Mouse (Mus musculus) bone marrow, adult 2 months (tissue): ENCODE measurements around the gene BC016579. TPM values are rescaled to one million over a fixed set of nuclear protein-coding genes. Genes with fewer than 3 reads are reported as not detected.

Source experiments
- H3K27ac ChIP-seq: fragments of 200-500 bp; 2 replicates; pipeline ENCODE4 v1.5.1; 2012; ENCODE audit warnings: low read depth, mild to moderate bottlenecking, control low read depth, inconsistent platforms, low read length; ENCODE audit not compliant: control insufficient read depth, poor library complexity, insufficient read depth
- H3K4me1 ChIP-seq: fragments of 200-500 bp; 2 replicates; pipeline ENCODE4 v1.6.1; 2011; ENCODE audit warnings: low read length; ENCODE audit not compliant: control insufficient read depth, insufficient read depth
- H3K4me3 ChIP-seq: fragments of 200-500 bp; replicated peaks from 2 replicates; pipeline ENCODE3; 2011; ENCODE audit warnings: mild to moderate bottlenecking, low read depth, low read length, control low read depth; ENCODE audit not compliant: control insufficient read depth
- CTCF ChIP-seq: fragments of 200-500 bp; IDR thresholded peaks from 2 replicates; pipeline ENCODE4 v1.5.1; 2011; ENCODE audit warnings: low read length, control low read depth; ENCODE audit not compliant: control insufficient read depth, insufficient read depth
- POLR2A ChIP-seq: fragments of 200-500 bp; IDR thresholded peaks from 2 replicates; pipeline ENCODE4 v1.6.1; 2011; ENCODE audit warnings: low read depth, mild to moderate bottlenecking, control low read depth, low read length, borderline replicate concordance; ENCODE audit not compliant: control insufficient read depth
- WGBS: fragments of 180-500 bp; shearing (Covaris S2); methylation state at CpG from one replicate; pipeline ENCODE4 v1.1.7; 2018; 5-methylcytosine and 5-hydroxymethylcytosine counted together
- polyA plus RNA-seq: library from polyadenylated mRNA; stranded (reverse); fragments of >200 nt; gene quantifications from 2 replicates; pipeline ENCODE4 v1.2.4, GENCODE M21; 2011; ENCODE audit warnings: low replicate concordance; ENCODE audit not compliant: missing spikeins, insufficient read depth, insufficient read length

BC016579 gene
- polyA plus RNA-seq = 1.1 and 1.4 TPM in 2 replicates

- H3K27ac ChIP-seq = no peak within 1 kb of the TSS
- peak within 1 kb of the TSS; percentile 12 for H3K4me3 ChIP-seq
- TF ChIP-seq POLR2A (no peak), CTCF (no peak)
- no peaks in the 10 kb centered on the region; the same call in 1 of the 2 replicates for H3K4me1 ChIP-seq
- WGBS = 13% methylated on average over 20 of the region's 20 CpGs
These were observed at the start of gene BC016579 for GRCm38 (mm10) chr16:45653934-45654332. Gene BC016579 (minus strand): TSS chr16:45654068.

- Histone ChIP-seq H3K4me3 (no peak overlapping the region), H3K4me1 (no peaks in the 10 kb centered on the region), H3K27ac (no peak overlapping the region)
- 75% methylated on average over 5 of the region's 5 CpGs for WGBS
- TF ChIP-seq CTCF = no peak
- no peak for TF ChIP-seq POLR2A
These were observed 45.4 kb upstream of the BC016579 start for GRCm38 (mm10) chr16:45699301-45699700.

- TF ChIP-seq POLR2A (no peak), CTCF (no peak)
- 75% methylated on average over 6 of the region's 6 CpGs for WGBS
- H3K4me3 ChIP-seq = no peak overlapping the region
- H3K4me1 ChIP-seq = no peaks in the 10 kb centered on the region
- no peak overlapping the region for H3K27ac ChIP-seq
These were observed 44.1 kb upstream of the BC016579 start for GRCm38 (mm10) chr16:45697996-45698395.

- 84% methylated on average over 9 of the region's 9 CpGs for WGBS
- TF ChIP-seq CTCF (no peak), POLR2A (no peak)
- no peaks in the 10 kb centered on the region for H3K4me1 ChIP-seq
- H3K27ac ChIP-seq = no peak overlapping the region
- no peak overlapping the region for H3K4me3 ChIP-seq
These were observed 41.7 kb upstream of the BC016579 start for GRCm38 (mm10) chr16:45695445-45696160.

GRCm38 (mm10) chr16:45693558-45693957 is 39.7 kb upstream of the BC016579 start, which contains the start of gene Tmprss7:
Gene Tmprss7 (minus strand): TSS chr16:45693658.
- TF ChIP-seq CTCF = no peak
- no peak for TF ChIP-seq POLR2A
- WGBS = 36% methylated on average over 10 of the region's 10 CpGs
- Histone ChIP-seq H3K27ac (no peak within 1 kb of the TSS), H3K4me3 (no peak within 1 kb of the TSS), H3K4me1 (no peaks in the 10 kb centered on the region)

GRCm38 (mm10) chr16:45692851-45693250 is 39.0 kb upstream of the BC016579 start:
- WGBS = 73% methylated on average over 3 of the region's 3 CpGs
- TF ChIP-seq CTCF = no peak
- TF ChIP-seq POLR2A = no peak
- Histone ChIP-seq H3K27ac (no peak overlapping the region), H3K4me3 (no peak overlapping the region), H3K4me1 (no peaks in the 10 kb centered on the region)

- Histone ChIP-seq H3K27ac (no peak overlapping the region), H3K4me3 (no peak overlapping the region), H3K4me1 (no peaks in the 10 kb centered on the region)
- TF ChIP-seq CTCF (no peak), POLR2A (no peak)
- 51% methylated on average over 4 of the region's 4 CpGs for WGBS
These were observed 36.3 kb upstream of the BC016579 start for GRCm38 (mm10) chr16:45690178-45690577.

GRCm38 (mm10) chr16:45686833-45687232 is 33.0 kb upstream of the BC016579 start:
- 66% methylated on average over 3 of the region's 3 CpGs for WGBS
- Histone ChIP-seq H3K4me3 (no peak overlapping the region), H3K27ac (no peak overlapping the region), H3K4me1 (no peaks in the 10 kb centered on the region)
- TF ChIP-seq CTCF (no peak), POLR2A (no peak)
